18 mouse cellular contexts compared by ENCODE assay signal in genomic region chr8:44970093-44970492, GRCm38 (mm10). TPM values are rescaled to one million over a fixed set of nuclear protein-coding genes. Genes with fewer than 3 reads are reported as not detected.
DNase-seq lines count a peak whose midpoint lies in the region; ATAC-seq and TF ChIP-seq lines count a peak whose summit lies in the region.
"Had no signal": no experiment of that assay in that cellular context is flagged by ENCODE, and none has a peak within 500 bp of the region (broad histone marks: within the 10 kb centered on the region; RNA-seq: fewer than 3 reads in every experiment).

No protein-coding gene starts in this region.

- no peak for TF ChIP-seq POLR2A in lung, adult 2 months (IDR thresholded peaks at IDR 0.05; ENCODE audit: borderline replicate concordance, extremely low read depth, low read depth, low read length)

- peak overlapping the region; percentile 2 for H3K4me2 ChIP-seq in heart, embryonic 11.5 days
- H3K4me2 ChIP-seq in lung, postnatal 0 days (replicated peaks; ENCODE audit: low read depth, low read length), result no peak overlapping the region
- H3K4me2 ChIP-seq: lung, embryonic 15.5 days; neural tube, embryonic 12.5 days had no signal

- WGBS in heart, embryonic 11.5 days (ENCODE audit: insufficient replicate concordance), result 32% methylated on average over 12 of the region's 12 CpGs
- WGBS in lung, postnatal 0 days, result 42% methylated on average over 12 of the region's 12 CpGs
- WGBS in lung, adult 2 months, result 39% methylated on average over 12 of the region's 12 CpGs

- intact Hi-C loops in heart, postnatal 25 days (cut with DNase I), result no loop called here

- ATAC-seq in heart, embryonic 11.5 days (replicated peaks; ENCODE audit: insufficient number of reproducible peaks, low FRiP score, low TSS enrichment), result no peak; the same call in 1 of the 2 replicates
- ATAC-seq in lung, postnatal 0 days, result no peak
- ATAC-seq: hindbrain, embryonic 16.5 days had no signal

- no peaks in the 10 kb centered on the region for H3K9me3 ChIP-seq in heart, embryonic 11.5 days (replicated peaks; ENCODE audit: control insufficient read depth, low read length)
- H3K9me3 ChIP-seq in lung, postnatal 0 days (ENCODE audit: low read length), result no peaks in the 10 kb centered on the region
- H3K9me3 ChIP-seq: lung, embryonic 15.5 days; neural tube, embryonic 12.5 days had no signal

- H3K4me1 ChIP-seq in heart, embryonic 11.5 days (ENCODE audit: control insufficient read depth, insufficient read depth, low read length), result peaks cover 24% of the 10 kb centered on the region
- H3K4me1 ChIP-seq in lung, postnatal 0 days (ENCODE audit: insufficient read depth, low read depth, low read length), result peaks cover 7% of the 10 kb centered on the region
- 0 out of 2 replicates have a peak, but pooled peaks cover 1% of the 10 kb centered on the region for H3K4me1 ChIP-seq in lung, adult 2 months (ENCODE audit: control insufficient read depth, insufficient read depth, low read length)
- H3K4me1 ChIP-seq: megakaryocyte, embryonic 14.5 days had no signal

- H3K4me3 ChIP-seq in heart, embryonic 11.5 days (ENCODE audit: low read depth, low read length), result no peak overlapping the region
- no peak overlapping the region for H3K4me3 ChIP-seq in lung, postnatal 0 days (ENCODE audit: low read depth, low read length)
- no peak overlapping the region for H3K4me3 ChIP-seq in lung, adult 2 months (replicated peaks; ENCODE audit: extremely low read depth, low read depth, low read length)
- H3K4me3 ChIP-seq: left cerebral cortex, adult 2 months; lung, embryonic 15.5 days; megakaryocyte, embryonic 14.5 days; neural tube, embryonic 12.5 days had no signal

- H3K27ac ChIP-seq in heart, embryonic 11.5 days (ENCODE audit: low read depth, low read length), result peak overlapping the region; percentile 57; the same call in 1 of the 2 replicates
- no peak overlapping the region for H3K27ac ChIP-seq in lung, postnatal 0 days (ENCODE audit: low read length)
- H3K27ac ChIP-seq: left cerebral cortex, adult 2 months; lung, embryonic 15.5 days; neural tube, embryonic 12.5 days had no signal

- no peaks in the 10 kb centered on the region for H3K36me3 ChIP-seq in heart, embryonic 11.5 days (ENCODE audit: control insufficient read depth, insufficient read depth, low read length)
- H3K36me3 ChIP-seq in lung, postnatal 0 days (ENCODE audit: insufficient read depth, low read length), result no peaks in the 10 kb centered on the region
- H3K36me3 ChIP-seq: lung, embryonic 15.5 days; neural tube, embryonic 12.5 days had no signal

- no peak for TF ChIP-seq CTCF in lung, postnatal 0 days (IDR thresholded peaks at IDR 0.05)
- TF ChIP-seq CTCF in lung, adult 2 months (IDR thresholded peaks at IDR 0.05; ENCODE audit: insufficient read depth, low read length), result no peak

- H3K27me3 ChIP-seq in heart, embryonic 11.5 days (ENCODE audit: control insufficient read depth, insufficient read depth, low read length), result no peaks in the 10 kb centered on the region
- H3K27me3 ChIP-seq in lung, postnatal 0 days (replicated peaks; ENCODE audit: insufficient read depth, low read length), result no peaks in the 10 kb centered on the region
- H3K27me3 ChIP-seq: lung, embryonic 15.5 days; neural tube, embryonic 12.5 days had no signal

- DNase-seq in adrenal gland, postnatal 14 days, result peak; percentile 52
- DNase-seq in adrenal gland, postnatal 4 days (ENCODE audit: low spot score in 2 of 2), result no peak
- DNase-seq in heart, postnatal 25 days (ENCODE audit: low spot score), result no peak
- peak; percentile 42 for DNase-seq in lung, postnatal 0 days (ENCODE audit: low spot score)
- no peak for DNase-seq in lung, adult 2 months
- DNase-seq in heart, postnatal 4 days, result peak; percentile 44
- DNase-seq in urinary bladder, postnatal 4 days (ENCODE audit: low spot score in 2 of 2), result no peak
- DNase-seq: cerebellum, adult 18-20 months; cerebellum, postnatal 36 days; kidney, adult 11 months; kidney, postnatal 10 days had no signal

- no peak for TF ChIP-seq EP300 in lung, postnatal 0 days (IDR thresholded peaks at IDR 0.05)

- no peak overlapping the region for H3K9ac ChIP-seq in heart, embryonic 11.5 days (ENCODE audit: low read depth, low read length)
- no peak overlapping the region for H3K9ac ChIP-seq in lung, postnatal 0 days (replicated peaks; ENCODE audit: low read depth)
- H3K9ac ChIP-seq: lung, embryonic 15.5 days; neural tube, embryonic 12.5 days had no signal

RNA-seq across cellular contexts. Expression of gene Fat1, which starts 34.8 kb away (rescaled TPM):
- 60.5 and 84.6 TPM in 2 replicates for total RNA-seq in adrenal gland, postnatal 14 days (2021)
- total RNA-seq in adrenal gland, postnatal 4 days (2021), result 10 to 100 TPM; 75.5 to 90.7 TPM
- 20.2 and 23.7 TPM in 2 replicates for polyA plus RNA-seq in heart, embryonic 11.5 days (2014; fragmentation: Nextera tagmentation; extraction: Ambion mirVana)
- total RNA-seq in heart, postnatal 25 days (2021), result 10 to 100 TPM; 18.8 to 19.0 TPM
- polyA plus RNA-seq in lung, postnatal 0 days (2015; fragmentation: Nextera tagmentation; extraction: Ambion mirVana), result 7.2 and 7.3 TPM in 2 replicates
- 21.5 and 24.9 TPM in 2 replicates for polyA plus RNA-seq in lung, adult 2 months (2012; rRNA removed)
- total RNA-seq in heart, postnatal 4 days (2021), result 10 to 100 TPM; 68.5 to 72.0 TPM
- total RNA-seq: granulocyte monocyte progenitor cell, adult 5-6 weeks had no signal

Comparison
In these comparisons a context has a peak if more than half of its experiments do, and no peak if none do; other contexts are left out.
1. DNase-seq: peak in adrenal gland, postnatal 14 days (single experiment), lung, postnatal 0 days (single experiment) and heart, postnatal 4 days (single experiment); none in adrenal gland, postnatal 4 days (0 of 2), heart, postnatal 25 days (single experiment), lung, adult 2 months (single experiment) and urinary bladder, postnatal 4 days (0 of 2).